Mouse (Mus musculus) embryonic facial prominence, embryonic 13.5 days (tissue): ENCODE measurements at regions not wholly inside any gene's neighbourhood (a gene's known extent, or its start where the extent isn't known, plus 50 kb on each side); places are given as distances from the start of the nearest gene placed in this dataset.

Source experiments
- ATAC-seq: fragments of 200-750 bp; cut with Nextera tagmentation; 2 replicates; pipeline ENCODE4 v1.8.0; 2017; ENCODE audit warnings: low read depth; ENCODE audit not compliant: insufficient number of reproducible peaks, insufficient read depth, low FRiP score, low TSS enrichment
- H3K27ac ChIP-seq: fragments of 300-500 bp; sonication (generic); 2 replicates; pipeline ENCODE4 v1.5.1; 2015; ENCODE audit warnings: moderate library complexity, mild to moderate bottlenecking, inconsistent platforms
- H3K27me3 ChIP-seq: fragments of 300-500 bp; sonication (generic); 2 replicates; pipeline ENCODE4 v1.6.1; 2015; ENCODE audit warnings: mild to moderate bottlenecking, inconsistent platforms
- H3K36me3 ChIP-seq: fragments of 300-500 bp; sonication (generic); 2 replicates; pipeline ENCODE4 v1.6.1; 2015; ENCODE audit warnings: mild to moderate bottlenecking, inconsistent platforms
- H3K4me1 ChIP-seq: fragments of 300-500 bp; sonication (generic); 2 replicates; pipeline ENCODE4 v1.6.1; 2015; ENCODE audit warnings: inconsistent platforms
- H3K4me2 ChIP-seq: fragments of 300-500 bp; sonication (generic); 2 replicates; pipeline ENCODE4 v1.6.1; 2015; ENCODE audit warnings: moderate library complexity, mild to moderate bottlenecking, inconsistent platforms
- H3K4me3 ChIP-seq: fragments of 300-500 bp; sonication (generic); 2 replicates; pipeline ENCODE4 v1.5.1; 2015; ENCODE audit warnings: mild to moderate bottlenecking, inconsistent platforms
- H3K9ac ChIP-seq: fragments of 300-500 bp; sonication (generic); 2 replicates; pipeline ENCODE4 v1.6.1; 2015; ENCODE audit warnings: mild to moderate bottlenecking, inconsistent platforms
- H3K9me3 ChIP-seq: fragments of 300-500 bp; sonication (generic); 2 replicates; pipeline ENCODE4 v1.6.1; 2016; ENCODE audit warnings: inconsistent platforms
- WGBS: fragments of 180-500 bp; shearing (Covaris S2); methylation state at CpG from one replicate; pipeline ENCODE4 v1.1.7; 2015; ENCODE audit warnings: mixed read lengths; 5-methylcytosine and 5-hydroxymethylcytosine counted together

DNA sequence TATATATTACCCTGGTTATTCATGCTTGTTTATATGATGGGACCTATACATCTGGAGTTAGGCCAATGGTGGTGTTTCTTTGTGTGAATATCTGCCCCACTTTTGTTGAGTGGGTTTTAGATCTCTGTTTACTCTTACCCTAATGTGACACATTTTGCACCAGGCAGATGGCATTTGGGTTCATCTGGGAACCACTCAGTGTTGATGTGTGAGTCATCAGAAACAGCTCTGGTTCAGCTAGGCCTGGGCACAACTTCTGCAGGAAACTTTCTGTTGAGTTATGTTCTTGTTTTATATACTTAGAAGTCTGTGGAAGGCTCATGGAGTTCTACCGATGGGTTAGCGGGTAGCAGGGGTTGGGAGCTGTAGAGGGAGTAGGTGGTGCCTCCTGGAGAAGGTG, 191.7 kb upstream of the Slc30a5 start:
- H3K9me3 ChIP-seq, result 0 out of 2 replicates have a peak, but pooled peaks cover 3% of the 10 kb centered on the region
- no peaks in the 10 kb centered on the region for H3K4me1 ChIP-seq
- no peaks in the 10 kb centered on the region for H3K27me3 ChIP-seq
- no peak overlapping the region for H3K9ac ChIP-seq
- no peak for ATAC-seq
- H3K4me3 ChIP-seq, result no peak overlapping the region
- no peaks in the 10 kb centered on the region for H3K36me3 ChIP-seq
- WGBS, result 93% methylated on average over 2 of the region's 2 CpGs
- no peak overlapping the region for H3K4me2 ChIP-seq
- no peak overlapping the region for H3K27ac ChIP-seq

- Histone ChIP-seq H3K36me3 (no peaks in the 10 kb centered on the region), H3K4me2 (no peak overlapping the region), H3K9ac (no peak overlapping the region), H3K4me1 (no peaks in the 10 kb centered on the region), H3K27me3 (no peaks in the 10 kb centered on the region), H3K4me3 (no peak overlapping the region), H3K9me3 (0 out of 2 replicates have a peak, but pooled peaks cover 3% of the 10 kb centered on the region), H3K27ac (no peak overlapping the region)
- ATAC-seq, result no peak
- 62% methylated on average over 7 of the region's 7 CpGs for WGBS
These were observed 186.0 kb upstream of the Slc30a5 start for GRCm38 (mm10) chr13:101019272-101019676.

DNA sequence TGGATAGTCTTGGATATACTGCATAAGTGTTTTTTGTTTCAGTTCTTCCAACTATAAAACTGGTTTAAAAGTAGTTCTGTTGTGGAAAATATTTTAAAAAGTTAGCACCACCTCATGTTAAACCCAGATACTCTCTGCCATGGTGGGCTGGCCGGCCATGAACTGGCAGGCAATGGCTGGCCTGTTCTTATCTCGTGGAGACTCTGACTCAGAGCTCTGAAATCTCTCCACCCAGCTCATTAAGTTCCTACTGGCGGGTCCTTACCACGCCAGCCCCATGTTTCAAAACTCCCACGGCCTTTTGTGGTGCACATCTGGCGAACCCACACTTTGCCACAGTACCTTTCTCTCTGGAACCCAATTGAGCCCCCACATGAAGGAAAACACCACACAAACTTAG, 183.8 kb upstream of the Slc30a5 start:
- 83% methylated on average over 6 of the region's 6 CpGs for WGBS
- Histone ChIP-seq H3K4me2 (no peak overlapping the region), H3K9me3 (0 out of 2 replicates have a peak, but pooled peaks cover 3% of the 10 kb centered on the region), H3K36me3 (no peaks in the 10 kb centered on the region), H3K4me3 (no peak overlapping the region), H3K27me3 (no peaks in the 10 kb centered on the region), H3K4me1 (no peaks in the 10 kb centered on the region), H3K27ac (no peak overlapping the region), H3K9ac (no peak overlapping the region)
- ATAC-seq, result no peak

DNA sequence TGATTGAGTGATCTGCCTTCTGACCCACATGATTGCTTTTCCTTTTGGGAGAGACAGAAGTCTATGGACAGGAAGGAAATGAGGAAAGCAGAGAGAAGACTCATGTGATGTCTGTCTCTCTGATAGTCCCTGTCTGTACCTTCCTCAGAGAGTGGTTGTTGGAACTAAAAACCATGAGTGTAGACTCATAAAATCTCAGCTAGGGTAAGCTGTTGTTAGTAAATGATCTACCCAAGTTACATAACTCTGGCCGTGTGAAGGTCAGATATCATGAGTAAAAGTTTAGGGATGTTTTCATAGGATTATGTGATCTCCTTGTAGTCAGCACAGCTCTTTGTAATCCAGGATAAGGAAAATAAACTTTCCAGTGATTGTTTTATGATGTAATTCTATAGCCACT, 183.0 kb upstream of the Slc30a5 start:
- Histone ChIP-seq H3K4me3 (no peak overlapping the region), H3K27me3 (no peaks in the 10 kb centered on the region), H3K27ac (no peak overlapping the region), H3K9me3 (0 out of 2 replicates have a peak, but pooled peaks cover 3% of the 10 kb centered on the region), H3K36me3 (no peaks in the 10 kb centered on the region), H3K4me2 (no peak overlapping the region), H3K4me1 (no peaks in the 10 kb centered on the region), H3K9ac (no peak overlapping the region)
- ATAC-seq, result no peak
- 60% methylated on average over 1 of the region's 1 CpGs for WGBS

- H3K4me2 ChIP-seq, result no peak overlapping the region
- no peaks in the 10 kb centered on the region for H3K27me3 ChIP-seq
- no peaks in the 10 kb centered on the region for H3K9me3 ChIP-seq
- no peak overlapping the region for H3K27ac ChIP-seq
- 31% methylated on average over 3 of the region's 3 CpGs for WGBS
- H3K9ac ChIP-seq, result no peak overlapping the region
- no peaks in the 10 kb centered on the region for H3K4me1 ChIP-seq
- ATAC-seq, result no peak
- H3K4me3 ChIP-seq, result no peak overlapping the region
- H3K36me3 ChIP-seq, result no peaks in the 10 kb centered on the region
These were observed 182.2 kb upstream of the Slc30a5 start for GRCm38 (mm10) chr13:101015435-101015834.

DNA sequence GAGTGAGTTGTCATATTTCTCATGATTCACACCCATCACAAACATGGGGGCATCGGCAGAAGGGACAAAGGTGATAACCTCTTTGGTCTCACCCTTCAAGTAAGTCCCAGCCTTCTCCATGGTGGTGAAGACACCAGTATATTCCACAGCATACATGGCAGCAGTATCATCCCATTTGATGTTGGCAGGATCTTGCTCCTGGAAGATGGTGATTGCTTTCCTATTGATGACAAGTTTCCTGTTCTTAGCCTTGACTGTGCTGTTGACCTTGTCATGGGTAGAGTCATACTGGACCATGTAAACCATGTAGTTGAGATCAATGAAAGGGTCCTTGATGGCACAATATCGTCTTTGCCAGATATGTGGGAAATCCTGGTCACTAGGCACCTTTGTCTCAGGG, 180.4 kb upstream of the Slc30a5 start:
- no peaks in the 10 kb centered on the region for H3K4me1 ChIP-seq
- no peak overlapping the region for H3K4me2 ChIP-seq
- H3K36me3 ChIP-seq, result no peaks in the 10 kb centered on the region
- no peaks in the 10 kb centered on the region for H3K27me3 ChIP-seq
- H3K4me3 ChIP-seq, result no peak overlapping the region
- H3K27ac ChIP-seq, result no peak overlapping the region
- 91% methylated on average over 2 of the region's 2 CpGs for WGBS
- ATAC-seq, result no peak
- no peak overlapping the region for H3K9ac ChIP-seq
- no peaks in the 10 kb centered on the region for H3K9me3 ChIP-seq

DNA sequence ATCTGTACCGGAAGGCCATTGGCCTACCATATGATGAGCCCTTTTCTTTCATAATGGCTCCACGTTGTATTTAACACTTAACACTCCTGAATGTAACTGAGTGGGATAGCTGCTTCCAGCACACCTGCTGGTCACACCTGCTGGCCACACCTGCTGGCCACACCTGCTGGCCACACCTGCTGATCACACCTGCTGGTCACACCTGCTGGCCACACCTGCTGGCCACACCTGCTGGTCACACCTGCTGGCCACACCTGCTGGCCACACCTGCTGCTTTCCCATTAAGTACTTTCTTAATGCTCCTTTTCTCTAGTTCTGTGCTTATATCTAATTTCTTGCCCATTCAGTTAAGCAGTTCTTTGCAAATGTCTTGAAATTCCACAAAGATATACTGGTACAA, 157.4 kb upstream of the Slc30a5 start:
- 87% methylated on average over 2 of the region's 2 CpGs for WGBS
- Histone ChIP-seq H3K4me2 (no peak overlapping the region), H3K4me3 (no peak overlapping the region), H3K9ac (no peak overlapping the region), H3K36me3 (no peaks in the 10 kb centered on the region), H3K27ac (no peak overlapping the region), H3K9me3 (no peaks in the 10 kb centered on the region), H3K27me3 (no peaks in the 10 kb centered on the region), H3K4me1 (peaks cover 6% of the 10 kb centered on the region; the same call in 1 of the 2 replicates)
- no peak for ATAC-seq

DNA sequence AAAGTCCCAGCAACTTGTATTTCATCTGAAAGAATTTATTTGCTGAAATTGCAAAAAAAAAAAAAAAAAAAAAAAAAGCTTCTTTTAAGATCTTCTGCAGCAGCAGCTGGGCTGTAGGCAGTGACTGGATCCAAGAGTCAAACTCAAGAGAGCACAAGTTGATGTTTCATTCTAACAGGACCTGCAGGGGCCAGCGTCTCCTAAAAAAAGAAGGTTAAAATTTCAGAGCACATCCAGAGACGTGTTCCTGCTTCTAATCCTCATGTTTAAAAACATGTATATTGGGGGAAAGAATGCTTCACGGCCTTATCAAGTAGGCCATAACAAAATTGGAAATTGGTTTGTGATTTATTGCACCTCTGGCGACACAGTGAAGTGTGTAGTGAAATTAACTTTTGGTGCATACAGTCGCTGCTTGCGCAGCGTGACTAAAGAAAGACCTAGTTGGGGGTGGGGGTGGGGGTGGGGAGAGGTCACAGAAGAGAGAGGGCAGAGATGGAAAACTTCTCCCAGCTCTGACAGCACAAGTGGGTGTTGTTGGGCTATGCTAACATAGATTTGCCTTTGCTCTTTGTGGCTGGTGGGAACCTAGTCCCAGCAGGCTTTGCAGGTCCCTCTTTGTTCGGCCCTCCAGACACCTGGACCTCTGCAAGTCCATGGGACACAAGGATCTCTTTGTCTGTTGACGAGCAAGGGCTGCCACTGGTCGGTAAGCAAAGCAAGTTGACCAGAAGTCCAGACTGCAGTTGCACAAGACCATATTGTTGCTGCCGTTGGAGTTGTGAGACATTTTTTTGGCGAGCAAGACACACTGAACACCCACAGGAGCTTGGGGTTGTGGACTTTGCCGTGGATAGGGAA, 155.7 kb upstream of the Slc30a5 start:
- H3K4me3 ChIP-seq, result no peak overlapping the region
- 0 out of 2 replicates have a peak overlapping the region, but pooled peaks have one; percentile 17 for H3K27ac ChIP-seq
- H3K4me1 ChIP-seq, result peaks cover 6% of the 10 kb centered on the region; the same call in 1 of the 2 replicates
- no peak overlapping the region for H3K9ac ChIP-seq
- WGBS, result 49% methylated on average over 13 of the region's 13 CpGs
- H3K27me3 ChIP-seq, result no peaks in the 10 kb centered on the region
- ATAC-seq, result no peak
- H3K4me2 ChIP-seq, result no peak overlapping the region
- no peaks in the 10 kb centered on the region for H3K9me3 ChIP-seq
- no peaks in the 10 kb centered on the region for H3K36me3 ChIP-seq

GRCm38 (mm10) chr13:100988116-100988515, 154.9 kb upstream of the Slc30a5 start:
- Histone ChIP-seq H3K36me3 (no peaks in the 10 kb centered on the region), H3K27ac (peak overlapping the region; percentile 29; the same call in 1 of the 2 replicates), H3K4me3 (no peak overlapping the region), H3K9me3 (no peaks in the 10 kb centered on the region), H3K4me1 (peaks cover 6% of the 10 kb centered on the region; the same call in 1 of the 2 replicates), H3K27me3 (no peaks in the 10 kb centered on the region), H3K9ac (no peak overlapping the region), H3K4me2 (no peak overlapping the region)
- no peak for ATAC-seq
- WGBS, result 82% methylated on average over 5 of the region's 5 CpGs

DNA sequence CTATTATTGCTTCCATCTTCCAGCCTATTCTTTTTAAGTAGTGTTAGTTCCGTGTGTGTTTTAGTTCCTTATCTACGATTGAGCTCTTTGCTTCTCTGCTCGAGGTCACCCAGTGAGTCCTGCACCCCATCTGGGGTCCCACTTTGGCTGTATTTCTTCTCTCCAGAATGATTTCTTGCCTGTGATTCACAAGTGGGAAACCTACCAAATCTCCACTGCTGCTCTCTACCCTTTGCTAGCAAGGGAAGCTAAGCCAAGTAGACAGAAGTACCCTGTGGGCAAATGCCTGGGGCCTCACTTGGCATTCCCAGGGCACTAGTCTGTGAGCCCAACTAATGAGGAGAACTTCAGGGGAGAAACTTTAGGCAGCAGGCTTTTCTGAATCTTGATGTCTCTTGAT, 142.5 kb upstream of the Slc30a5 start:
- Histone ChIP-seq H3K27ac (no peak overlapping the region), H3K27me3 (no peaks in the 10 kb centered on the region), H3K4me3 (no peak overlapping the region), H3K9me3 (no peaks in the 10 kb centered on the region), H3K4me2 (no peak overlapping the region), H3K4me1 (0 out of 2 replicates have a peak, but pooled peaks cover 3% of the 10 kb centered on the region), H3K9ac (no peak overlapping the region), H3K36me3 (no peaks in the 10 kb centered on the region)
- ATAC-seq, result no peak
- WGBS, result 79% methylated on average over 3 of the region's 3 CpGs

DNA sequence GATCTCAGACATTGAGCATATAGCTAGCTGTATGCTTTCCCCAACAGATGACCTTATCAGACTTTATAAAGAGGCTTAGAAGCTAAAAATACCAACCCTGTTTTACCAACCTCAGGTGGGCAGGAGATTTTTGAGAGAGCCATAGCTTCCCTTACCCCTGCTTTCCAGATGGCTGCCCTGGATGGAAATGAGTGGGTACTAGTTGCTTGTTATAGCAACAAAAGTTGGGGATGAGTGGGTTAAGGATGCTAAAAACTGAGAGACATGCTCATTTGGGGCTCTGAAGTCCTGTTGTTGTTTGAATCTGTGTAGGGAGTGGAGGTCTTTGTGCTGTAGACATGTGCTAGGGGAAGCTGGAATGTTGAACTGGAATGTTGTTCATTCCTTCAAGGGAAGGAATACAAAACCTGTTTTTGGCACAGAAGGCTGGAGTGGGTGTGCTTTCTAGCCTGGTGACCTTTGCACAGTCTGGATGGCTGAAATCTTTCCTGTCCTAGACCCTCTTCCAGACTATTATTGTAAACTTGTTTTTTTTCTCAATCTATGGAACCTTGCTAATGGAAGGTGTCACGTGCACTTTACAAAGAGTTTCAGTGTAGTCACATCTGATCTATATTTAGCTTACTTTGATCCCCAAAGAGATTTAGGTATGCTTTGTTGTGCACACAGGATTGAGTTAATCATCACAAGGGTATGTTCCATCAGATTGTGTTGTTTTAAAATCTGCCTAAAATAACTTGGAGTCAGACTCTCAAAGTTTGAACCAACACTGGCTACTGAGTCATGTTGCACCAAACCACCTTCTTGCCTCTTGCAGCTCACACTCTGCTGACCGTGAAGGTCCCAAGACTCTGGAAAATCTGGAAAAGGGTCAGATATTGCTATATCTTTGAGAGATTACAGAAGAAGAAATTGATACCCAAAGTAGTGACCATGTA, 138.1 kb upstream of the Slc30a5 start:
- no peak overlapping the region for H3K4me3 ChIP-seq
- H3K4me2 ChIP-seq, result no peak overlapping the region
- no peaks in the 10 kb centered on the region for H3K36me3 ChIP-seq
- no peak for ATAC-seq
- H3K27me3 ChIP-seq, result no peaks in the 10 kb centered on the region
- no peak overlapping the region for H3K27ac ChIP-seq
- 68% methylated on average over 2 of the region's 2 CpGs for WGBS
- 0 out of 2 replicates have a peak, but pooled peaks cover 3% of the 10 kb centered on the region for H3K4me1 ChIP-seq
- no peak overlapping the region for H3K9ac ChIP-seq
- no peaks in the 10 kb centered on the region for H3K9me3 ChIP-seq
